Mouse (Mus musculus) left cerebral cortex, postnatal 14 days (tissue): ENCODE data around the gene Stoml2. TPM values are rescaled to one million over a fixed set of nuclear protein-coding genes. Genes with fewer than 3 reads are reported as not detected.

Source experiments
- DNase-seq, 2 experiments: peaks; one replicate each; pipeline ENCODE4 v3.0.0; 2021 to 2022; ENCODE audit warnings: low spot score in 2 of 2, mixed read lengths in 1 of 2
- intact Hi-C: fragments of 180-260 bp; cut with DNase I; formaldehyde crosslinking; loops from one replicate; pipeline ENCODE4 v1.15.1; 2025
- total RNA-seq, 2 experiments: library from RNA; stranded (reverse); gene quantifications; 2 replicates each; pipeline ENCODE4 v1.2.3; 2021

Gene Stoml2
- total RNA-seq, 2 experiments from 2014 or later, result 107 to 108 TPM

DNA sequence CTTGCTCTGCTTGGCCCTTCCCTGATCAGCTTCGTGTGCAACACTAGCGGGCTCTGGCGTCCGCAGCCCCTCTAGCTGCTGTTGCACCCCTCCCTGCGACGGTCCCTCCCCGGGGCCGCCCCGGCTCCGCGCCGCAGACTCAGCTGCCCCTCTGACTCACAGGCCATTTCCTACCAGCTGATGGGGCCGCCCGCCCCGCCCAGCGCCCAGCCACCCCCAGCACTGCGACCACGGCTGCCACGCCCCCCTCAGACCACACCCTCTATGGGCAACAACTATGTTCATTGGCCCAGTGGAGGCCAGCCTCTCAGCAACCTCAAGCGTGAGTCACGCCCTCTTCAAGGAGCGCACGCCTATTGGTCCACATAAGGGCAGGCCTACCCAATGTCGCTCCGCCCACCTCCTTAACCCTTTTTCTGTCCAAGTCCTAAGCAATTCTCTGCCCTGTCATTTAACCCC lies 8.6 kb upstream of the Stoml2 start:
- DNase-seq, result peak; percentile 95 to 98
- intact Hi-C loops, result loop anchor here (5.0 kb wide), 1 partner anchor 387 kb away; the partner anchor contains the start of gene Fam166b

DNA sequence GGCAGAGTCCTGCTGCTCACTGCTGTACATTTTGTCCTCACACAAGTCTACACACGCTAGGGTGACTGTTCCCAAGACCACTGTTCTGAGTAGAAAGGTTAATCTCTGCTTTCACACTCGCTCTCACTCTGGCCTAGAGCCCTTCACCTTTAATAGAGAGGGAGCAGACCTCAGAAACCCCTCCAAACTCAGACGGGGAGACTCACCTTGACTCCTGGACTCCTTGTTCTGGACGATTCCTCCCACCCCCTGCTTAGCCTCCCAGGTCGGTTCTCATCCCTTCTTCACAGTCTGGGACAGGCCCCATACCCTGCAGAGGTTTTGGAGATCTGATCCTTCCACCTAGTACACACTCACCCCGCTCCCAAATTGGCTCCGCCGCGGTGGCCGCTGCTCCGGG lies 8.1 kb upstream of the Stoml2 start:
- no peak for DNase-seq
- intact Hi-C loops, result loop anchor here (5.0 kb wide), 1 partner anchor 388 kb away; the partner anchor contains the start of gene Fam166b

DNA sequence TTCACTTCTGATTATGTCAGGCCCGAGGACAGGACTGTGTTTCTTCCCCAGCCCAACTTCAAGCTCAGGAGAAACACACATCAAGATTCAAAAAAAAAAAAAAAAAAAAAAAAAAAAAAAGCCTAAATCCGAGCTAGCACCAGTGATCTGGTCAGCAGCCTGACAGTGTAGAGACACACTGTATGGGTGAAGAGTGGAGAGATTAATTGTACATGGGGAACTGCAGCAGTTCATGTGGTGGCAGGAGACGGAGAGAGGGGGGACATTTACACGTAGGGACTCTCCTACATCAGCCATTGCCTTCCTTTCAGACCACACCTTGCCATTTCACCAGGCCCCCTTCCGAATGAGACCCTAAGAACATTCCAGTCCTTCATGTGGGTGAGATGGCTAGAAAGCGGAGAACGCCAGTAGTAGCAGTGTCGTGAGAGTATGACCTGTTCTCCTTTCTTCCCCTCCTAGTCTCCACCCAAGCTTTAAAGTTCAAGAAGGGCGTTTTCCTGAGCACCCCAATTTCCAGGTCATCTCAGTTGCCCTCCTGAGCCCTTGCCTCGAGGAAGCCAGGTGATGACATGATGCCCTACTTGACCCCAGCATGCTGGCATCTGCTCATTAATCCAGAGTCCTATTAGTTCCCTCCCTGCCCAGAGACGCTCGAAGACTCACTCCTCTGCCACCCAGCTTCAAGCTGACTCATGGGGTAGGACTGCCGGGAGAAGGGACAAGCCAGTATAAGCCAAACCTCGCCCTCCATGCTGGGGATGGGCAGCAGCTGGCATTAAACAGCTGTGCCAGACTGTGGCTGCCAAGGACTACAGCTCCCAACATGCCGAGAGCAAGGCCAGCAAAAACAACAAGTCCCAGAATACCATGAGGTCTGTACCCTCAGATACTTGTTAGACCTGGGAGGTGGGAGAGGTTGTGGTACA lies 7.3 kb upstream of the Stoml2 start:
- intact Hi-C loops, result no loop called here
- peak; percentile 51 to 87 for DNase-seq

DNA sequence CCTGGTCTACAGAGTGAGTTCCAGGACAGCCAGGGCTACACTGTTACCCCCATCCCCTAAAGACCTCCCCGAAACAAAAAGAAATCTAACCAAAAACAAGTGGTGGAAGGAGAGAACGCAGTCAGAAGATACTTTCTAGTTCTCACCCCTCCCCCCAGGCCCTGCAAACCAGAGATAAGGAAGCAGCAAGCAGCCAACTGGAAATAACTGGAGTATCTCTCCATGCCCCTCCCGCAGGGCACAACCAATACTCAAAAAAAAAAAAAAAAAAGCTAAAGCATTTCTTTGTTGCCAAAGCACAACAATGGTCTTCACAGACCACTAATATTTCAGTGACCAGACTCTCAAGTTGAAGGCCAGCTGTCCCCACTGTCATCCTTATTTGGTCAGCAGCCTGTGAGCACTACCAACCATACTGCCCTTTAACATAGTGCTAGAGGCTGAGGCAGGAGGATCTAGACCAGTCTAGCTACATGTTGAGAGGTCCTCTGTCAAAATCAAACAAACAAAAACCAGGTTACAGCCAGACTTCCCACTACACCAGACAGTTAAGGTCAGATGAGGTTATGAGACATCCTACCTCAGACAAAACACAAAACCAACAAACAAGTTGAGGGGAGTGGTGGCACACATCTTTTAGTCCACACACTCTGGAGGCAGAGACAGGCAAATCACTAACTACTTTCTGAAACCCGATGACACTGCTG lies 6.5 kb upstream of the Stoml2 start:
- DNase-seq, result no peak
- intact Hi-C loops, result no loop called here

DNA sequence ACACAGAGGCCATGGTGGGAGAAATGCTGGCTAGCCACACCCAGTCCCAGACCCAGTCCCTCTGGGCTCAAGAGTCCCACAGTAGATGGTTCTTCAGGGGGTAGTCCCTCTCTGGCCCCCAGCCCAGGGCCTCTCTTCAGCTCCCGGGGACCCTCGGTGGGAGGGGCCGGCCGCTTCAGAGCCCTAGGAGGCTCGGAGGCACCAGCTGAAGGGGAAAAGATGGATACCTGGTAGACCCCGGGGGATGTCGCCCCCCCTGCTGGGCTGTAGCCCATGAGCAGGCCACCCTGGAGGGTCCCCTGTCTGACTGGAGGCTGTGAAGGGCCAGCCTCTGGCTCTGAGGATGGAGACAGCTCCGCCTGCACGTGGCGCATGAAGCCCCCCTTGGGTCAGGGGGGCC lies 4.8 kb upstream of the Stoml2 start:
- no peak for DNase-seq
- intact Hi-C loops, result no loop called here

DNA sequence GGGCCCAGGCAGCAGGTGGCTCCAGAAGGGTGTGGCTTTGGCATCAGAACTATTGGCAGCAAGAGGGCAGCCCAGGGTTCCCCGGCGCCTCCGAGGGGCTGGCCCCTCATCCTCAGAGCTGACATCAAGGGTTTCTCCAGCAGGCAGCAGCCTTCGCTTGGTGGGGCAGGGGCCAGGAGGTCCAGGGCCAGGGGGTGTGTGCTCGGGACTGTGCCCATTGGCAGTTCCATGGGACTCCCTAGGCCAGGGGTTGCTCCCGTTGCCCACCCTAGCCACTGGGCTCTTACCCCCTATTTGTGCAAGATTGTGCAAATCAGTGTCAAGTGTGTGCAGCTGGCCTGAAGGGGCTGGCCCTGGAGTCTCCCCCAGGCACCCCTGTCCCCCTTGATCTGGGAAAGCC lies 4.3 kb upstream of the Stoml2 start:
- DNase-seq, result no peak
- intact Hi-C loops, result no loop called here

DNA sequence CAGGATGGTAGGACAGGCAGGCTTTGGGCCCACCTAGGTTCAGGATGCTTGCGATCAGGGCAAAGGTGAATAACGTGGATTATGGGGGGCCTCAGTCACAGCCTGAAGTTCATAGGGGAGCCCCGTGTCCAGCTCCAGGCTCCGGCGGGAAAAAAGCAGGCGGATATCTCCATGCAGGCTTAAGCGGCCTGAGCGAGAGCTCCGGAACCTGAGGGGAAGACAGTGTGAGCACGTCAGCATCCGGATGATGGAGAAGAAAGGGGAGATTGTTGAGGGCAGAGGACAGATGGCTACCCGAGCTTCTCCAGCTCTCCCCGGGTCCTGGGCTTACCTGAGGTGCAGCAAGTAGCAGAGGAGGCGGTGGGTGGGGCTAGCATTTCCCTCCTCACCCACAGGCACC lies 2.0 kb upstream of the Stoml2 start:
- DNase-seq, result no peak
- intact Hi-C loops, result no loop called here

DNA sequence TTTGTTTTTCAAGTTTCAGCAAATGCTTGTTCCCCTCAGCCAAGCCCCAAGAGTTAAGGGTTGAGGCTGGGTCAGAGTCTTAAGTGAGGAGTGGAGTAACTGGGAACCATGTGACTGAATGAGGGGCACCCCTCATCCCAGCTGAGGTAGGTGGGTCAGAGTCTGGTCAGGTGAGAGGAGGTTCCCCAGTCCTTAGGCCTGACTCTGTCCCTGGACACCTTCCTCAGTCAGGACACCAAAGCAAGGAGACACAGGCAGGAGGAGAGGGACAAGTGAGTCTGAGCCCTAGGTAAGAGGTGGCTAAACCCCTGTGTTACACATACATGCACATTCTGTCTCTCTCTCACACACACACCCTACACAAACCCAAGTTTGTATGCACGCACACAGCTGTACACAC lies 991 bp upstream of the Stoml2 start:
- no peak for DNase-seq
- intact Hi-C loops, result no loop called here

DNA sequence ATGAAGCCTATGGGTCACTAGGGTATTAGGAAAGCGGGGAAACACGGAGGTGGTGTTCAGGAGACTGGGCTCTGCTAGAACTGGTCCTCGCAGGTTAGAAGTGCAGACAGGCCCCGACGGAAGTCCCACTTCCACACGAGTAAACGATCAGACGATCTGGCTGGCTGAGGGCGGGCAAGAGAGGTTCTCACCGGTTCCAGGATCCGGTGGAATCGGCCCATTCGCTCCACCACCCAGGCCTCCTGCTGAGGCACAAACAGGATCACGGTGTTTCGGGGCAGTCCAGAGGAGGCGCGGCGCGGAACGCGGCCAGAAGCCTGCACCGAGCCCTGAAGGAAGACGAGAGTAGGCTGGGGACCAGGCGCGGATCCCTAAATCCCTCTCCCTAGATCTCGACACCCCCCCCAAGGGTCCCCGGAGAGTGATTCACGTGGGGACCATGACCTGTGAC lies 705 bp downstream of the Stoml2 start:
- intact Hi-C loops, result no loop called here
- DNase-seq, result no peak

DNA sequence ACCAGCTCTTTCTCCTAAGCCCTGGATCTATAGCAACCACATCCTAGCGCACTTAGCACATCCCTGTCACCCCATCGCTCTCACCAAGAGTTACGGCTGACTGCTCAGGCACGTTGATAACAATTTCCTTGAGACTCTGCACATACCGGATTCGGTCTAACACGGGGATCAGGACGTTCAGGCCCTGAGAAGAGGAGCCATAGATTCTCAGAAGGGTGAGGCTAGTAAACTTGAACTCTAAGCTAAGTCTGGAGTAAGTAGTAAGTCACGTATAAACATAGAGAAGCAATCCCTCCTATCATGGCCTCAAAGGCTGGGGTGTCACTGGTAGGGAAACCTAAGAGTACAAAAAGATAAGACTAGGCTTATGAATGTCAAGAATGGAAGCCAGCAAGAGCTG lies 1.2 kb downstream of the Stoml2 start:
- intact Hi-C loops, result no loop called here

DNA sequence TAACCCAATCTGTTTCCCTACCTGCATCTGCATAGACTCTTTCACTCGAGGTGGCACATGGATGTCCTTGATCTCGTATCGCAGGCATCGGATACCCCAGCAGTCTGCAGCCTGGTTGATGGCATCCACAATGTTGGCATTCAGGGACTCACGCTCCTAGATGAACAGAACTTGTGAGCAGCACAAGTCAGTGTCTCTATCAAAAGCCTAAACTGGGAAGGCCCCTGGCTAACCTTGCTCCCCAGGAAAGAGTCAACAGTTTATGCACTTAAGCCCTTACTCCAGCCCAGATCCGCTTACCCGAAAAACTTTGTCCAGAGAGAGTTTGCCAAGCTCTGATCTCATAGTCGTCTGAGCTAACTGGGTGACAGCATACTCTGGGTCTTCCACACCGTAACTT lies 1.8 kb downstream of the Stoml2 start:
- intact Hi-C loops, result no loop called here
- DNase-seq, result no peak

More for the DNA sequence above, 1.2 kb downstream of the Stoml2 start:
- no peak for DNase-seq

DNA sequence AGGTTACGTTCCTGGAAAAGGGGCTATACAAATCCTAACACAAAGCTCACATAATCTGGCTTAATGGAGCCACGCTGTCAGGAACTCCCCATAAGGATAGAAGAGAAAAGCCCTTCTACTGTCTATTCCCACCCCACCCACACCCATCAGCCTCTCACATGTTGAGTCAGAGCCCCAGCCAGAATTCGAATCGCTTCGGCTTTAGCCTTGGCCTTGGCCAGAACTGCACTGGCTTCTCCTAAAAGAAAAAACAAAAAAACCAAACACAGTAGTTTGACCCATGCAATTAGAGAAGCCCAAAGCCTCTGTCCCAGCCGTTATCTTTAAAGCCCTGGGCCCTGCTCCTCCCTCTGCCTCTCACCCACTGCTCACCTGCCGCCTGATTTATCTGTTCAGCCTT lies 2.4 kb downstream of the Stoml2 start:
- DNase-seq, result no peak
- intact Hi-C loops, result no loop called here

DNA sequence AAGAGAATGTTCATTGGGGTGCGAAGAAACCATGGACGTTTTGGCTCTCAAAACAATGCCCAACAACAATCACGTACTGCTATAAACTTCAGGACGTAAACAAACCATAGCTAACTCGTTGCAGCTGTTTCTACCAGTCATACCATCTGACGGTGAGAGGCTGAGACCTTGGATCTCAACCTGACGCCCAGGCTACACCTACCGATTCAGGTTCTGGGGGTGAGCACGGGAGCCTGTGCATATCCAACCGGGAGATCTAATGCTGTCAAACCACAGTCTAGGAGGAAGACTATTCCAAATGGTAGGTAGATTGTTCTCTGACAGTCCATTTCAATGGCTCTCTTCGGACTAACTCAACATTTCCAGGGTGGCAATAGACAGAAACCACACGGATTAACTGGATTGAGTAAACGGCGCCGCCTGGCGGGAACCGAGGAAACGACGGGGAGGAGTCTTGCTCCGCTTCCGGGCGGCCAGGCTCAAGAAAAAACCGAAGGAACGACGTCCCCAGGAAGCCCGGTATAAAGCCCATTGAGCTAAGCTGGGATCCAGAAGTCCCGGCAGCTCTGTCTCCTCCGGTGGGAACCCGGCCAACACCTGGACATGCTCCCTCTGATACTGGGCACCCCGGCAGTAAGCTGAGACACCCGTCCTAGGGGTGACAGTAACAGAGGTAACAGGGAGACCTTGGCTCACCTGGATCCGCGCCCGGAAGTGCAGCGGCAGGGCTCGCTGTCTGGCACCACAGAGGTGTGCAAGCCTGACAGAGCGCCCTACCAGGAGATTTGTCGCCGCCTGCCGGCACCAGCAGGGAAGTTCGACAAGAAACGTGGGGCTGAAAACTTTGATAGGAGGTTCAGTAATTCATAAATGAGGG lies 6.2 kb downstream of the Stoml2 start, which contains the start of gene Pigo:
Pigo (minus strand) TSS at position 736 of the 877 bp plus-strand sequence.
- intact Hi-C loops, result no loop called here
- DNase-seq, result peak; percentile 95 to 96

DNA sequence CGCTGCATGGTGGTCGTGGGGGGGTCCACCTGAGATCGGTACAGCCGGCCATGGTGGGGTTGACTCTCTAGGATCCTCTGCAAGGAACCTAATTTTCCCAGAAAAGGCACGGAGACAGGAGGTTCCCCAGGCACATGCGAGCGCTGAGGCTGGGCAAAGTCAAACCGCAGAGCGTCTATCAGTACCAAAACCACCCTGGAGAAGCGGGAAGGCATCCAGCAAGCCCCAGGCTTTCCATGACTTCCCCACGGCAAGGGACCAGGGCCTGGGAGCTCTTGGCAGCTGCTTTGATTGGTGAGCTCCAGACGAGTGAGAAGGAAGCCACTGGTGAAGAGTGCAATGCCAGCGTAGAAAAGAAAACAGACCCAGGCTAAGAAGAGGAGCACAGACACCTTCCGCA lies 6.8 kb downstream of the Stoml2 start:
- intact Hi-C loops, result no loop called here
- DNase-seq, result no peak

DNA sequence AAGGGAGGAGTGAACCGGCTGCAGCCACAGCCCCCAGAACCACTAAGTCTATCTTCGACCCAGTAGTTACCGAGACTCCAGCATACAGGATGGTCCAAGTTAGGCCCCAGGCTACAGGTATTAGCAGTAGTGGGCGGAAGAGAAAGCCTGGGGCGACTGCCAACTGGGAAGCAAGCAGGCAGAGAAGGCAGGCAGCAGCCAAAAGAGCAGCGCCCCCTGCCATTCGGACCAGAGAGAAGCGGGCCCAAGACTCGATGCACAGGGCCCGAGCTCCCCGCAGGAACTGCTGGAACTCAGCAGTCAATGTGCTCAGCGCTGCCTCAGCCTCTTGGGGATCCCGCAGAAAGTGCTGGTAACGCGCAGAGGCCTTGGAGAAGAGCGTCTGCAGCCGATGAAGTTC lies 10.2 kb downstream of the Stoml2 start:
- DNase-seq, result no peak
- intact Hi-C loops, result no loop called here

DNA sequence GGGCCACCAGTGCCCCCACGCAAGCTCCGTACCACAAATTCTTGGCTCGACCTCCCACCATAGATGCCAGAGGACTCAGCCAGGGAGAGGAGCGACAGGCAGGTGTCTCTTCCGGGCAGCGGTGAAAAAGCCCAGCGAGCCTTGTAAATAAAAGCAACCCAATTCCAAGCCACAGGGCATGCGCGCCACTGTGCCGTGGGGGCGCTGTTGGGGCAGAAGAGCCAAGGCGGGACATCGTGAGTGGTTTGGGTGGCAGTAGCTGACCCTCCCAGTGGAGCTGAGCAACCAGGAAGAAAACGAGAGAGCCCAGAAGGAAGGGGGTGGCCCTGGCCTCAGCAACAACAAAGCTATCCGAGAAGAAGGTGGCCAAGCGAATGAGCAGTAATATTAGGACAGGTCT lies 10.6 kb downstream of the Stoml2 start:
- intact Hi-C loops, result no loop called here
- DNase-seq, result no peak

DNA sequence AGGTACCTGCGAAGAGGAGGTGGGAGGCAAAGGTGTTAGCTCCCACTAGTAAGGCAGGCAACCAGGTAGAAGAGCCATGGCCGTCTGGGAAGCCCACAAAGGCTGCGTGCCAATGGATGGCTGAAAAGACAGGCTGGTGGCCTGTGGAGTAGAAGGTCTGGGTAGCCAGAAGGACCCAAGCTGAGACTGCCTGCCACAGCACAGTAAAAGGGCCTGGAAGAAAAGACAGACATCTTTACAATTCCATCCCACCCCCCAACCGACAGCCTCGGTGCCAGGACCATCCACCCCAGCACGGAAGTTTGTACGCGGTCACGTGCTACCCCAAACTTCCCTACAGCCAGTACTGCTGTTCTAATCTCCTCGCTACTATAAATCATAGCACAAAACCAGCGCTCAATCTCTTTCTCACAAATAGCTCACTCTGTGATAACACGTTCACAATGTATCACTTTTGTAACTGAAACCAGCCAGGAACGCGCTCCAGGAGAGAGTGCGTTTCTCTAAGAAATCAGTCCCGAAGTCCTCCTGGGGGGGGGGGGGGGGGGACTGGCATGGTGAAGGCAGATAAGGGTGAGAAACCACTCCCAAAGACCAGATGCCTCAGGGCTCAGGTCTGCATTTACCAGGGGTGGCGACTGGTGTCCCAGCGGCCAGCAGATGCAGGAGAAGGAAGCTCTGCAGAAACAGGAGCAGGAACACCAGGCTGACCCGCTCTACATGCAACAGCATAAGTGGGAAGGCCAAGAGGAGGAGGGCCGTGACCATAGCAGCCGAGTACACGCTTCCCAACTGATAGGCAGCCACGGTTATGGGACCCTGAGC lies 11.7 kb downstream of the Stoml2 start:
- no peak for DNase-seq
- intact Hi-C loops, result no loop called here

DNA sequence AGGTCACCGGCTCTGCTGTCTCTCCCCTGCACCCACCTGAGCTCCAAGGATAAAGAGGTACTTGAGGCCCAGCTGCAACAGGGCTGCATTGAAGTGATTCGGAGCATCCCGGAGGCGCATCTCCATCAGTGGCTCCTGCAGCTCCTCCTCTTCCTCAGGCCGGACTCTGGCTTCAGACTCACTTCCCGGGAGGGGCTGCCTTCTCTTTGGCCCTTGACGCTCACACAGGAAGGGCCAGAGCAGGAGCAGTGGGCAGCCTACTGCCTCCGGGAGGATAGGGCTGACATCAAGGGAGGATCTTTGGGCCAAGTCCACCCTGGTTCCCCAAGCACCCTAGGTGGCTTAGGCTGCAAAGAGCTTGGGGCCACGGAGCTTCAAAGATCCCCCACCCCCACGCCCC lies 12.3 kb downstream of the Stoml2 start:
- intact Hi-C loops, result no loop called here
- no peak for DNase-seq

DNA sequence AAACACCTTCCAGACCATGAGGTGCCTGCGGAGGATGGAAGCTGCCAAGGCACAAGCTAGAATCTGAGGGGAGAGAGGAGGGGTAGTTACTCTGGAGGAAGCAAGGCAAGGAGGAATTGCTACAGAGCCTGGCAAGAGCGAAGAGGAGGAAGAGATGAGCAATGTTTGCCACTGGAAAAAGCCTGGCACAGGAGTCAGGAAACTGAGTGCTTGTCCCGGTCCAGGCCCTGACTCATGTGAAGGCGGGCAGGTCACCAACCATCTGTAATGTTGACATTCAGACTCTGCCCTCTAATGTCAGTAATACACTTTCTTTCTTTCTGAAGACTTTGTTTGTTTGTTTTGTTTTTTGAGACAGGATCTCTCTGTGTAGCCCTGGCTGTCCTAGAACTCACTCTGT lies 13.4 kb downstream of the Stoml2 start:
- DNase-seq, result no peak
- intact Hi-C loops, result no loop called here
